Mouse (Mus musculus) spleen, adult 12 weeks (tissue): ENCODE data around the gene Dido1.

Experiments used
- DNase-seq: peaks from one replicate; pipeline ENCODE4 v3.0.0; 2022; ENCODE audit warnings: low spot score

Gene Dido1

DNA sequence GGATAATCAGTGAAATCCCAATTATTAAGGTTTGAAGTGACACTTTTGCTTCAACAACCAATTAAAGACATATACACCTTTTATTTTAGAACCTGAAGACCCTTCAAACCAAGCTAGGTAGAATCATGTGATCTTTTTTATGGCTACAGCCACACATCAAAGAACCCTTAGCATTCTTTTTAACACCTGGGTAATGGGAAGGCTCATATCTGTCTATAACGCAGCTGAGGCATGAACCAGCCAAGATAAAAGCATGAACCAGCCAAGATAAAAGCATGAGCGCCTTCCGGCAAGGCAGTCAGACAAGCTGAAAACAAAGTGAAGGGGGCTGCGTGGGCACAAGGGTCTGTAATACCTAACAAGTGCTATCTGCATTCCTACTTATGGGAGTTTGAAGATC is 25.8 kb downstream of the Dido1 start:
- no peak for DNase-seq

- DNase-seq: no peak
Observed at GRCm38 (mm10) chr2:180683524-180683923, 26.3 kb downstream of the Dido1 start.

- no peak for DNase-seq
Observed at GRCm38 (mm10) chr2:180681225-180681624, 28.6 kb downstream of the Dido1 start.

DNA sequence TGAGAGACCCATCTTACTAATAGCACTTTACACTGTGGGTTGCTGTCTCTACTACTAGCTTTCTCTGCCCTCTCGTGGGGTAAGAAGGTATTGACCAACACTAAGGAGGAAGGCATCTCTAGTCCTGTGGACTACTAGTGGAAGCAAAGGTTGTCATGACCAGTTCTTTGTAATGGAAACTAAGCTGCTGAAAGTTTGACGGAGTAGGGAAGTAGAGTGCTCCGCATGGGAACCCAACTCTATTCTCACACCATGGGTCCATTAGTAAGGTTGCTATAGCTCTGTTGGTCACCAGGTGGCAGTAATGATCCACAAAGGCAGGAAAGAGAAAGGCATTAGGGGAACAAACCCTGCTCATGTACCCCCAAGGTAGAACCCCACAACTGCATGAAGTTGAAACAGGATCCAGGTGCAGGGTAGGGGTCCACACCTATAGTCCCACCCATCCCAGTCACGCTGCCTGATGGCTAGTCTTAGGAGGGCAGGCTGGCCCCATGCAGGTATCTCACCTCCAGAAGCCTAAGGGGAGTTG is 31.1 kb downstream of the Dido1 start:
- DNase-seq: peak; percentile 67

- DNase-seq: no peak
Observed at GRCm38 (mm10) chr2:180676706-180677105, 33.1 kb downstream of the Dido1 start.

DNA sequence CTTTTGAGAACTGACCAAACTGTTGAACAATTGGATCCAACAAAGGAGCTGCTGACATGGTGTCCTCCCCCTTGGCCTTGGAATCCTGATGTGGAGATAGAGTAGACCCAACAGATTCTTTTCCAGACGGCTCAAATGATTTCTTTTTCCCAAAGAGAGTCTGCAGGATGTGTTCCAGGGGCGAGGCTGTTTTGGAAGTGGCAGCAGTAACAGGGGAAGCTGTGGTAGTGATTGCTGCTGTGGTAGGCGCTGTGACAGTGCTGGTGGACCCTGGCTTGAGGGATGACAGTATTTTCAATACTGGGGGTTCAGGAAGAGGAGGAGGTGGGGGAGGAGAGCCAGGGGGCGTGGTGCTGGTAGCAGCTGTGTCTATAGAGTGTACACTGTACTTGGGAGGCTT is 47.8 kb downstream of the Dido1 start:
- no peak for DNase-seq

- no peak for DNase-seq
Observed at GRCm38 (mm10) chr2:180660521-180660920, 49.3 kb downstream of the Dido1 start.

- DNase-seq: no peak
Observed at GRCm38 (mm10) chr2:180659353-180660150, 50.2 kb downstream of the Dido1 start.

DNA sequence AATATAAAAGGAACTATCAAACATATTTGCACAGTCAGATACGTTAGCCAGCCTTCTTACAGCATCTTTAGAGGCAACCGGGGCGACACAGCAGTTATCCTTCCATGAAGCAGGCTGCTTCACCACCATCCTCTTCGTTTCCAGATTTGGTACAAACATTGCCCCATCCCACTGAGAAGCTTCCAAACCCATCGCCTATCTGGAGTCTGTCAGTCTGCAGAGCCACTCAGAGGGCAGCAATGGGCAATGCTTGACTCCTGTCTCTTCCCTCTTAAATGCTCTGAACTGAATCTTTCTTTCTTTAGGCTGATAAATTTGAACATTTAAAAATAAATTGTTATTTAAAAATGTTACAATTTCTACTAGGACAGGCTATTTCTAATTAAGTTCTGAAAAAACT is 51.4 kb downstream of the Dido1 start:
- DNase-seq: no peak

- DNase-seq: peak; percentile 53
Observed at GRCm38 (mm10) chr2:180657394-180658013, 52.3 kb downstream of the Dido1 start.

- no peak for DNase-seq
Observed at GRCm38 (mm10) chr2:180655150-180655549, 54.6 kb downstream of the Dido1 start.

- no peak for DNase-seq
Observed at GRCm38 (mm10) chr2:180654666-180655065, 55.1 kb downstream of the Dido1 start.

DNA sequence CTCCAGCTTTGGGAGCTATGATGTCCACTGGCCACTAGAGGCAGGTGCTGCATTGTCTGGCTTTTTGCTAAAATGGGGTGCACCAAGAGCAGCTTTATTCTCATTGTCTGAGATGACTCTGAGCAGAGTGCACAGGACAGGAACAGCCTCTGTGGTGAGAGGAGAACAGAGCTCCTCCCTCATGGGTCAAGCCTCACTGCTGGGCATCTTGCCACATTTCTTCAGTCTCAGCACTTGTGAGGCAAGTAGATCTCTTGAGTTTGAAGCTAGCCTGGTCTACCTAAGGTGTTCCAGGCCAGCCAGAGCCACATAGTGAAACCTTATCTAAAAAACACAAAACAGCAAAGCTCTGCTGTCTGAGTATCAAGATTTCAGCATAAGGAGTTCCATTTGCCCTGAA is 63.0 kb downstream of the Dido1 start:
- DNase-seq: no peak

- DNase-seq: no peak
Observed at GRCm38 (mm10) chr2:180643626-180644025, 66.2 kb downstream of the Dido1 start.

DNA sequence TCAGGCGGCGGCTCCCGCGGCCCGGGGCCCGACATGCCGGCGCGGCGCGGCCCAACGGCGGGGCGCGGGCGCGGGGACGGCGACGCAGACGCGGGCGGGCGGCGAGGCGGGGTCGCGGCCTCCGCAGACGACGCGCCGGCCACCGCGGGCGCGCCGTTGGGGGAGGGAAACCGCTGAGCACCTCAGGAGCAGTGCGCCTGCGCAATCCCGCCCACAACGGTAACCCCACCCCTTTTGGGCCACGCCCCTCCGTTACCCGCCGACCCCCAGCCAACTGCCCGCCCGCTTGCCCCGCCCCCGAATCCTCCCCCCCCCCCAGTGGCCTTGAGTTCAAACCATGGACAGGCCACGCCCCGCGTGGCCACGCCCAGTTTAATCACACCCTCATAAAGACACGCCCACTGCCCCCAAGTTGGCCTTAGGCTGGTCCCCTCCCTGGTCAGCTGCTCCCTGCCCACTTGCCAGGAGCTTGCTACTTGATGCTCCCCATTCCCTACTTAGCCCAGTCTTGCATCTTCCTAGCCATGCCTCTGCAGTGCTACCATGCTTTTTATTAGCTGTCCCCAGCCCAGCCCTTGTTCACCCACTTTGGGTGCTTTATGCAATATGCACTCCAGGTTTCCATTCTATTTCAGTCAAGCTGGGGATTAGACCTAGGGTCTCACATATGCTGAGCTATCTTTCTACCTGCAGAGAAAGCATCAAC is 67.1 kb downstream of the Dido1 start, which contains the start of gene Tcfl5:
Tcfl5 (minus strand) TSS at position 154 of the 706 bp plus-strand sequence.
- DNase-seq: no peak

DNA sequence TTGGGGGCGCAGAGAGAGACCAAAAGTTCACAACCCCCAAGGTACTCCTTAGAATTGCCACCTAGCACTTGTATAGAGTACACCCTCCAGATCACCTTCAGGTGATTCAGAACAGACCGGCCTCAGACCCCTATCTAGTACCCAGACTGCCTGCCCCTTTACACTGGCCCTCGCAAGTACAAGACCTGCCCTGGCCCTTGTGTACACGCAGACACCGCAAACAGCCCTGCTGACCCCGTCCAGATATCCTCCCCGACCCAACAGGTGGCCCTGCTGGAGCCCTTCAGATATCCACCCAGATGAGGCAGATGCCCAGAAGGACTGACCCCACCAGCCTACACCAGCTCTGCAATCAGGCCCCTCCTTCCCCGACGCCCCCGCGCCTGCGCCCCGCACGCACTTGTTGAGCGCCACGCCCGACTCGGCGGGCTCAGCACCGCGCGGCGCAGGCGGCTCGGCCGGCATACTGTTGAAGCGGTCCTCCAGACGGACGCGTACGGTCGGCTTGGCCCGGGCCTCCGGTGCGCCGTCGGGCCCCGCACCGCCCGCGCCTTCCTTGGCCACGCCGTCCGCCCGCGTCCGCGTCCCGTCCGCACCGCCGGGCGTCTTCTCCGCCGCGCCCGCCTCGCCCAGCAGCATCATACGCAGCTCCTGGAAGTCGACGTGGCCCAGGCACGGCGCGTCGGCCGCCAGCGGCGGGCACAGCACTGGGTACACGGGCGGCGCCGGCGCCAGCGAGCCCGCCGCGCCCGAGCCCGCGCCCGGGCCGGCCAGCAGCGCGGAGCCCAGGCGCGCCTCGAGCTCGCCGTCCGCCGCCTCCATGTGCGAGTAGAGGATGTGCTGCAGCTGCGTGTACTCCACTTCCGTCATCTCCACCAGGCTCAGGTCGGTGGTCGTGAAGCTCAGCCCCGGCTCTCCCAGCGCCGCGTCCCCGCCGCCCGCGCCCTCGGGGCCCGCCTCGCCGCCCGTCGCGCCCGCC is 67.9 kb downstream of the Dido1 start:
- no peak for DNase-seq

DNA sequence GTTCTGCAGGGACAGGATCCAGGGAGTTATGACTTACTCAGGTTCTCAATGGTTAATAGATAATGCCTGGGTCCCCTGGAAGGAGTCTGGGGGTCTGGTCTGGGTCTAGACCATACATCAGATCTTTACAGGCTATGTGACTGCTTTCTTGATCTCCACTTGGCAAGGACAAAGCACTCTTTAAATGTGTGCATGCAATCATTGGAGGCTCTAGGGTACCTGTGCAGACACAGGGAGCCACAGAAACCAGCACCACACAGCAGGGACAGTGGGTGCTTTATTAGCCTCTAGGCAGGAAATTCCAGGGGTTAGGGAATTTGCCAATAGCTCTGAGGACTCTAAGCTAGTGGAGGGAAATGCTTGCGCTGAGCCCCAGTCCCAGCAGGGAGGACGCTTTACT is 97.9 kb downstream of the Dido1 start:
- DNase-seq: no peak

DNA sequence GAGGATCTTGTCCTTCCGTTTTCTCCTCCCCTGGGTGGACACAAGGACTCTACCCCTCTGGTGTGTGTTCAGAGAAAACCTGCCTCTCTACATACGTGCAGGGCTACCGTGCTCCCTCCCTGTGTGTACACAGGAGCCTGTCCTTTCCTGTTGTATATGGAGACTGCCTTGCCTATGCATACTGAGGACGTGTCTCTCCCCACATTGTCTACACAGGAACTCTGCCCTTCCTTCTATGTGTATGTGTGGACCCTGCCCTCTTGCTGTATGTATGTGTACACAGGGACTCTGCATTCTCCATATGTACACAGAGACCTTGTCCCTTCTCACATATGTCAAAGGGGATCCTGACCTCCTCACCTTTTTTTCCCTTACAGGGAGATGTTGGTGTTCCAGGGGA is 99.5 kb downstream of the Dido1 start:
- no peak for DNase-seq
